Mouse (Mus musculus): ENCODE data around the gene H6pd.

- TF ChIP-seq CTCF (IDR thresholded peaks at IDR 0.05; ENCODE audit: insufficient read depth, low read depth, low read length) = no peak
- TF ChIP-seq POLR2A (IDR thresholded peaks at IDR 0.05; ENCODE audit: insufficient read depth, low read depth, low read length) = no peak
These were observed 10.8 kb downstream of the H6pd start for GRCm38 (mm10) chr4:149997999-149998398.
